Mouse (Mus musculus): ENCODE data around the gene Hells.

The Hells gene

DNA sequence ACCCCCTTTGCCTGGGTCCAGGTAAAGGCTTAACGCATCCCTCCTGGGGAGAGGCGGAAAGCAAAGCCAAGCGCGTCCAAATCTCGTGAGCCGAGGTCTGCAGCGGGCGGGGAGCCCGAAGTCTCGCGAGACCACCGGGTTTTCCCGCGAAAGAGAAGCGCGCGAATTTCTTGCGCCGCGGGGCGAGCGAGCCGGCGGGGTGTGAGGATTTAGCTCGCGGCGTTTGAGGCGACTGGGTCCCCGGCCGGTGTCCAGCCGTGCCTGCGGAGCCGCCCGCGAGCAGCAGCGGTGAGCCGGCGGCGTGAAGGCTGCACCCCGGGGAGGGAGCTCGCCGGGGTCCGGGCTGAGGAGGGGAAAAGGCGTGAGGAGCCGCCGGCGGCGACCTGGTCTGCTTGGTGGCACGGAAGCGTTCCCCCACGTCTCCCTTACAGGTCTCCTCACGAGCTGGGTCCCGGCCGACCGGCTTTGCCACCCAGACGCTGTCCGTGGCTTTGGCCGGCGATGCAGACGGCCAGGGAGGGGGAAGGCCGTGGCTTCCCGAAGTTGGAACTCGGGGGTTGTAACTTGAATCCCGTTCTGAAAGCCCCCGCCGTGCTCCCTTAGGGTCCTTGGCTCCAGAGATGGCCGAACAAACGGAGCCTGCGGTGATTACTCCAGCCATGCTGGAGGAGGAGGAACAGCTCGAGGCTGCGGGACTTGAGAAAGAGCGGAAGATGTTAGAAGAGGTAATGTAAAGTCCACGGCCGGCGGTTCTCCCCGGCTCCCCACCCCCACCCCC lies at the start of gene Hells:
Gene Hells (plus strand): TSS at position 128 of the 778 bp plus-strand sequence.
- peak; percentile 69 to 73 for DNase-seq (ENCODE audit: low spot score in 2 of 2)

DNA sequence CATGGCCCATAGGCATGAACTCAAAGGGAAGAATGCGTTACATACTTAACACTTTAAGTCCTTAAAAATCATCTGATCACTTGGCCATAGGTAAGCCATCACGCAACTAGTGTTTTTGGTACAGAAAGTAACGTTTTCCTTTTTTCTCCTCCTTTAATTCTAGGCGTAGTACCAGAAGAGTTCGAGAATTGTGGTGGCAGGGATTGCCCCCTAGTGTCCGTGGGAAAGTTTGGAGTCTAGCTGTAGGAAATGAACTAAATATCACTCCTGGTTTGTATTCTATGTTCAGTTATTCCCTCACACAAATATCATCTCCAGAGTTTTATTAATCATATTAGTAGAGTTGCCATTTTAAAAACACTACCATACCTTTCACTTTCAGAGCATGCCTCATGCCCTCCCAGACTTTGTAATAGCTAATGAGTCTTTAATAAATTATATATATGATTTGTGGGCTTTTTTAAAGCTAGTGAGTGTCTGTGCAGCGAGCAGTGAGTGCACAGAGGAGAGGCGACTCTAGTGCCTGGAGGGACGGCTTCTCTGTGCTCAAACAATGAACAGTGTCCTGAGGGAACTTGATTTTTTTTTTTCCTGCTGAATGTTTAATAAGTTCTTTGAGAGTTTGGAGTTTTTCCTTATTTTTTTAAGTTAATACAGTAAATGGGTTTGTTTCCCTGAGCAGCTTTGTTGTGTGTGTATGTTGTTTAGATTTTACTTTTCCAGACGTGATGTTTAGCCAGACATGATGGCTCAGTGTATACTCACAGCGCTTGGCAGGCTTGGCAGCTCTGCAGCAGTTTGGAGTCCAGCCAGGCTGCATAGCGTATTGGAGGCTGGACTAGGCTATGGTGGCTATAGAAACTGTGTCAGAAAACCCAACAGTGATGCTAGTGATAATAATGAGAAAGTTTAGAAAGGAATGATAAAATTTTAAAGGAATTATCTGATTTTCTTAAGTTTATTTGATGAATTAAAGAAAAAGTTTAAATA lies 29.3 kb upstream of the Hells start:
- peak; percentile 9 to 12 for DNase-seq (ENCODE audit: low spot score in 2 of 2)

DNA sequence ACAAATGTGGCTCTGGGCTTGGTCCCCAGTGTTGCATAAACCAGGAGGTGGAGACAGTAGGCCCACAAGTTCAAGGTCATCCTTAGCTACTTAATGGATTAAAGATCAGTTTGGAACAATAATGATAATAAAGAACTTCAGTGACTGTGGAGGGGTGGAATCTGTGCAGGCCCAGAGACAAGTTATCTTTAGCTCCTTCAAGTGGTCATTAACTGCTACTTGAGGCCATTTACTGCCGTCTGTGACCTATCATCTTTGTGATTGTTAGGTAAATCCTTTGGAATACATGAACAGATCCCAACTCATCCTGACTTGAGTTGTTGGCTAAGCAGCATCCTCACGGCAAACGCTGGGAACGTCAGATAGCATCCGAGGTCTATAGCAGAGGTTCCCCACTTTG lies 28.2 kb upstream of the Hells start:
- no peak for DNase-seq (ENCODE audit: low spot score in 2 of 2)

DNA sequence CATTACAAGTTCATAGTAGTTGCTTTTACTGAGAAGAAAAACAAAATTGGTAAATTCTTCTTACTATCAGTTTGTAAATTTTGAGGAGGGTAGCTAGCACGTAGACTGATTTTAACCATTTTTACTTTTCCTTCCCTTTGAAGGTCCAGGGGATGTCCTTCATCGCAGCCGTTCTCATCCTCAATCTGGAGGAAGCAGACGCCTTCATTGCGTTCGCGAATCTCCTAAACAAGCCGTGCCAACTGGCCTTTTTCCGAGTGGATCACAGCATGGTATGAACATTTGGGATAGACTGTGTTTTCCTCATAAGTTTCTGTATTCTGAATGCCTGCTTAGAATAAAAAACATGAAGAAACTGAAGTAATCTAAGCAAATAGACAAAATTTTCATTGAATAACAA lies 16.9 kb upstream of the Hells start:
- no peak for DNase-seq (ENCODE audit: low spot score in 2 of 2)

DNA sequence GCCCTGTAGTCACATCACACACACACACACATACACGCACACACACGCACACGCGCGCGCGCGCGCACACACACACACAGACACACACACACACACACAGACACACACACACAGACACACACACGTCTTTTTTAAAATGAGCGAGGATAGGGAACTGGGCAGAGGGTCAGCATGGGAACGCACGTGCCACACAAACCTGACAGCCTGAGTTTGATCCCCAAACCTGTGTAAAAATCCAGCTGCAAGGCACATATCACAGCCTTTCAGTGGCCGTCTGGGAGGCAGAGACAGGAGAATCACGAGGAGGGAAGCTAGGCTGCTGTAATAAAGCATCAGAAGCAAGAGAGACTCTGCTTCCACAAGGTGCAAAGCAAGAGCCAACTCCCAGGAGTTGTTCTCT lies 15.8 kb upstream of the Hells start:
- no peak for DNase-seq (ENCODE audit: low spot score in 2 of 2)

DNA sequence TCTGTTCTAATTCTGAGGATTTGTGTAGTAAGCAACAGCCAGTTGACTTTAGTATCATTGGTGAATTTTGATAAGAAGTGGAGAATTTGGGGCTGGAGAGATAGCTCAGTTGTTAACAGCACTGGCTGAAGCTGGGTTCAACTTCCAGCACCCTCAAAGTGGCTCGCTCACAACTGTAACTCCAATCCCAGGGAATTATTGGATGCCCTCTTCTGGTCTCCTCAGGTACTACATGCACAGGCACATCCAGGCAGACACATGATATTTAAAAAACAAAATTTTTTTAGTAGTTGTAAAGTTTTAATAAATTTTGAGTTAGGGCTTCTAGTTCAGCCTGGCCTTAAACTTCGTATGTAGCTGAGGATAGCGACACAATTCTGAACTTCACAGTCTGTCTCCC lies 15.0 kb upstream of the Hells start:
- peak; percentile 38 to 57 for DNase-seq (ENCODE audit: low spot score in 2 of 2)

DNA sequence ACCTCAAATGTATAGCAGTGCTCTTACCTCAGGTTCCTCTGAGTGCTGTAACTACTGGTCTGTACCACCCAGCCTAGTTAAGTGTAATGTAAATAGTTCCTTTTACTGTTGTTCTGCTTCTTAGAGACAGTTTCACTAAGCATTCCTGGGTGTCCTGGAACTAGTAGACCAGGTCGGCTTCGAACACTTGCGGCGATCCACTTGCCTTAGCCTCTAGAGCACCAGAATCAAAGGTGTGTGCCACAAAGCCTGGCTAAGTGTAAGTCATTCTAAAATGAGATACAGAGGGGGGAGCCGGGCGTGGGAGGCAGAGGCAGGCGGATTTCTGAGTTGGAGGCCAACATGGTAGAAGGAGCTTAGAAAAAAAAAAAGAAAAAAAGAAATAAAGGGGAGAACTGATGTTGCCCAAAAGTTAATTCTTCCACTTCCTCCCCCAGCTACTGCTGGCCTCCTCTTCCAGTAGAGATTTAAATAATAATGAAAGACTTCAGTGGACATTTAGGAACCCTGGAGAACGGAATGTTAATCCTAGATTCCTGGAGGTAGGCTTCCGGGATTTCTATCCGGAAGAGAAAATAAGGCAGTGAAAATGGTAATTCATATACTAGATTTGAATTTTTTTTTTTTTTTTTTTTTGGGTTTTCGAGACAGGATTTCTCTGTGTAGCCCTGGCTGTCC lies 2.1 kb upstream of the Hells start:
- DNase-seq (ENCODE audit: low spot score in 2 of 2) = no peak

DNA sequence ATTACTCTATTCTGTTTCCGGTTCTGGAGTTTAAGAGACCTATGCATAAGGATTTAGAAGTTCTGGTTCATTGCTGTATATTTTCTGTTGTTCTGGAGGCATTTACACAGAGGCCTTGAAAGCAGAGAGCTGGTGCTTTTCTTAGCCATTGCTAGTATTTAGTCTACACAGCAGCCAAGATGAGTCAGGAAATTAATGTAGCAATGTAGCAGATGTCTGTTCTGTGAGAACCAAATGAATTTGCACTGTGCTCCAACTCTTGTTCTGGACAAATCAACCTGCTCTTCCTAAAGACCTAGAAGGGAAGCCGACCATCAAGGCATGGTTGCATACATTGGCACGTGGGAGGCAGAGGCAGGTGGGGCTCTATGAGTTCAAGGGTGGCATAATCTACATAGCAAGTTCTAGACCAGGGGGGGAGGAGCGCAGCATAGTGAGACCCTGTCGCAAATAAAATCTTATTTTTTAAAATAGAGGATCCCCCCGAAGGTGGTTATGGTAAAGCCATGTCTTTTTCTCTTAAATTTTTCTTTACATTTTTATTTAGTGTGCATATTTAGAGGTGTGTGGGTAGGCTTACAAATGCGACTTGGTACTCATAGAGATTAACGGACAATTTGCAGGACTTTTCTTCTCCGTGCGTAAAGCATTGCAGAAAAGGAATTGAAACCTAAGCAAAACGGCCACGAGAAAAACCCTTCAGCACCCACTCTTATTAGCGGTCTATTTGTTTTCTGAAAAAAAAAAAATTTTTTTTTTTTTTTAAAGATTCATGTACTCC lies 1.1 kb upstream of the Hells start:
- DNase-seq (ENCODE audit: low spot score in 2 of 2) = peak; percentile 13 to 25

DNA sequence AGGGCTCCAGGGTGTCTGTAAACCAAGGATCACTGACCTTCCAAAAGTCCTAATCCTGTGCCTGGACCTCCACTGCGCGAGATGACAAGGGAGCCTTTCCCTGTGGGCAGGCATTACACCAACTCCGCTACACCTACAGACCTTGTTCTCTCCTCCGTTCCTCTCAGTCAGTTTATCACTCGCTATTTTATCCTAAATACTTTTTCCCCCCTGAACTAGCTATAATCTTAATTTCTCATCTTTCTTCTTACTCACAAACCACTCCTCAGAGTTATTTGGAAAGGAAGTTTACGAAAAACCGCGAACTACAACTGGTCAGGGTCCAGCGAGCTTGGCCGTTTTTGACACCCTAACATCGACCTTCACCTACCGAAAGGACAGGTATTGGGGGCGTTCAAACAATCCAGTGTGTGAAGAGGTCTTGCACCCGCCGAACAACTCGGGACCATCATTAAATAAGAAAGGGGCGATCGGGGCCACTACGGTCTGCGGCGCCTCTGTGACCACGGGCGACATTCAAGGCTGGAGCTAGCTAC lies 395 bp upstream of the Hells start:
- peak in 1 of 2 experiments; percentile 6 for DNase-seq (ENCODE audit: low spot score in 2 of 2)

DNA sequence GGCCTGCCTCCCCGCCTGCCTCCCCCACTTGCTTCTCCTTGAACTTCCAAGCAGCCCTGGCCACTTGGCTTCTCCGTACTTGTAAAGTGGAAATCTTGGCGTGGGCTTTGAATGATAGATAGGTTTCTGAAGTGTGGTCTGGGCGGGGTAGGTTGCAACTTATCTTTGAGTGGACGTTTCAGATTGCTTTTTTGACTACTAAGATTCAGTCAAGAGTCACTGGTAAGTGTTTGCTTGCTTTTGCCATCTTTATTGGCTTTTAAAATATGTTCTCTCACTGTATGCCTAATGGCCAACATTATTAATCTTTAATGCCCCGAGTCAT lies 813 bp downstream of the Hells start:
- DNase-seq (ENCODE audit: low spot score in 2 of 2) = no peak

DNA sequence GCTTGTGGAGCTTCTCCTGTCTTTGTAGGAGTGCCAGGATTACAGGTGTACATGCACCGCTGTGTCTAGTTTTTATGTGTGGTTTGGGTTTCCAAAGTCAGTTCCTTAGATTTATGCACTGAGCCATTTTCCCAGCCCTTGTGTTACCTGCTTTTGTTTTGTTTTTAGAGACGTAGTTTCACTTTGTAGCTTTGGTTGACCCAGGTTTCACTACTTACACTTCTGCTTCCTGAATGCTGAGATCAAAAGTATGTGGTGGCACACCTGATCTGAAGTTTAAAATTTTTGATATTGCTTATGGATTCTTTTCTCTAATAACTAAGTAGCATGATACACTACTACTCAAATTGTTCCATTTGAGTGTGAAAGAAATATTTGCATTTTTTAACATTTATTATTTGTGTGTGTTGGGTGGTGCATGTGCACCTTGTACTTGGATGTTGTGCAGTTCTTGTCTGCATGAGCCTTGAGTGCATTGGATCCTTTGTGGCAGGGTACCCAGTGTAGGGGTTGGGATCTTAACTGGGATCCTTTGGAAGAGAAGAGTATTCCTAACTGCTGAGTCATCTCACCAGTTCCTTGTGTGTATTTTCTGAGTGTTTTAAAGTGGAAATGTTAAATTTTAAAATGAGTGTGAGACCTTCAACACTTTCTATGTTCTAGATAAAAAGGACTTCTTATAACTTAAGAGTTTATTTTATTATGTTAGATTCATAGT lies 14.0 kb downstream of the Hells start:
- DNase-seq (ENCODE audit: low spot score in 2 of 2) = no peak

DNA sequence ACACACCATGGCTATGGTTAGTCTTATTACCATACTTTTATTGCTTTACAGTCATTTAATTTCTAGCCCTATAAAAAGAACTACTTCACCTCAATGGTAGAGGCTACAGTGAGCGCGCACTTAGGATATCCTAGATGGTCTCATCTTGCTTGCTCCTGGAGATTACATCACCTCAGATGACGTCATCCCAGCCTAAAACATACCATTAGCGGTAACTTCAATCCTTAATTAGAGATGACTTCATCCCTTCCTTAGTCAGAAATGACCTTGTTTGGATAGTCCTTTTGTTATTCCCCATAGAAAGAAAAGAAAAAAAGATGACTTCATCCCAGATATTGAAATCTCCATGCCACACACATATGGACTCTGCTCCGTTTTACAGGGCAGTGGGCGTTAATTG lies 40.0 kb downstream of the Hells start:
- DNase-seq (ENCODE audit: low spot score in 2 of 2) = no peak

DNA sequence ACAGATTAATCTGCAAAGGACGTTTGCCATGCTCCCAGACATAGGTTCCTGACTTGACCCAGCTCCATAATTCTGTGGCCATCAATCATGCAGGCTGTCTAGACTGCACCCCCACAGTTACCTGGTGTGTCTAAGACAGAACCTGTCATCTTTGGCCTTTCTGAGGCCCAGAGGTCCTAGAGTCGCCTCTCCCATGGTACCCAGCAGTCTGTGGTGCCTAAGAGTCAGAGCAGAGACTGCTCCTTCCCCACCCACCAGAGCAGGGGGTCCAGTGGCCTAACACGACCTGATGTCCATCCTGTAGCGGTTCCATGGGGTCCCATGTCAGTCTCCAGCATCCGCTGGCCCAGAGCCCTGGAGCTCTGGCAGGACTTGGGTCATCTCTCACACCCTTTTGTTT lies 41.9 kb downstream of the Hells start:
- DNase-seq (ENCODE audit: low spot score in 2 of 2) = no peak

DNA sequence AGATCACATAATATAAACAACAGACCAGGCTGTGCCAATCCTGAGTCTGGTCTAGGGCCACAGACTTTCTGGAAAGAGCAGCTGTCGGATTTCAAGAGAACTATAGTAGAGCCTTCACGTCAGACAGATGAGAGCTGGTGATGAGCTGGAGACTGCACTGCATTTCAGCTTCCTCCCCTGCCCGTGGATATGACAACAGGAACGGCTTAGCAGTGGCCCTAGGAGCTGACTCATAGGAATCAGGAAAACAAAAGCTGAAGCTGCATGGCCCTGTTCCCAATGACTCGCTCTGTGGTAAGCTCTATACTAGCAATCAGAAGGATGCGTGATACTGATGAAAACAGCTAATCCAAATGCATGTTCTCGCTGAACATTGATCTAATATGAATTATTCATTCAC lies 43.0 kb downstream of the Hells start:
- DNase-seq (ENCODE audit: low spot score in 2 of 2) = no peak

DNA sequence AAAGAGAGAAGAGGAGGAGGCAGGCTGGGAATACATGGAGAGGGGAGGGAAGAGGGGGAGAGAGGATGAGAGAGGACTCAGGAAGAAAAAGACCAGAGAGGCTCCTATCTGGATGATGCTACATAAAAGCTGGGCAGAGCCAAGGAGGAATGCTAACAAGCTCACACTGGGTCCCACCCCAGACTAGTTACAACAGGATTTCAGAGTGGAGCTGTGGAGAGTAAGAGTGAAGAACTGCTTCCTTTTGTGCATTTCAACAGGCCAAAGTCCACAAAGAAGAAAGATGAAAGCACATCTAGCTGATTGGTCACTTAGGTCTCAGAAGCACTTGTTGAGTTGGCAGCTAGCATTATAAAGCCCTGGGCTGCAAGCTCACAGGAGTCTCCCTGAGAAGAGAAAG lies 45.6 kb downstream of the Hells start:
- no peak for DNase-seq (ENCODE audit: low spot score in 2 of 2)

DNA sequence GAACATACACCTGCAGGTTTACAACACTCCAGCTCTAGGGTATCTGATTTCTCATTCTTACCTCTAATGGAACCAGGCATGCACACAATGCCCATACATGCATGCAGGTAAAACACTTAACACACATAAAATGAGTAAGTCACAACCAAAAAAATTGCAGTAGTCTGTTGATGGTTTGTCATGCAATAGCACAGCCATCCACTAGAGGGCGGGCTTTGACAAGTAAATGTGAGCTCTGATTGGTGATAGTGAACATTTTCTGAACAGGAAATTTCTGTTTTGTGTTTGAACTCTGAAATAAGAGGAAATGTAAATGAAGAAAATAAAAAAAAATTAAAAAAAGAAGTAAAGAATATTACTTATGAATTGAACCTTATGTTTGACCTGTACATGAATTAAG lies 51.3 kb downstream of the Hells start:
- DNase-seq (ENCODE audit: low spot score in 2 of 2) = peak; percentile 61 to 81

DNA sequence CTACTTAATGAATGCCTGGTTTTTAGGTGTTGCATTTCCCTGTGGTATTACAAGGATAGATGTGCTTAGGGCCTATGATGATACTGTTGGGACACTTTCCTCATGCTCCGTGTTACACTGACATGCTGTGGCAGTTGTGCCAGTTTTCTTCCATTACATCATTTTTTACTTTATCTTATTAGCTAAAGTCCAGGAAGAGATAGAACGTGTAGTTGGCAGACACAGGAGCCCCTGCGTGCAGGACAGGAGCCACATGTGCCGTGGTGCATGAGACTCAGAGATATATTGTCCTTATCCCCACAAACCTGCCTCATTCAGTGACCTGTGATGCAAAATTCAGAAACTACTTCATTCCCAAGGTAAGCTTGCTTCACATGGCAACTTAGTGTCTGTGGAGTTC lies 67.5 kb downstream of the Hells start:
- no peak for DNase-seq (ENCODE audit: low spot score in 2 of 2)

DNA sequence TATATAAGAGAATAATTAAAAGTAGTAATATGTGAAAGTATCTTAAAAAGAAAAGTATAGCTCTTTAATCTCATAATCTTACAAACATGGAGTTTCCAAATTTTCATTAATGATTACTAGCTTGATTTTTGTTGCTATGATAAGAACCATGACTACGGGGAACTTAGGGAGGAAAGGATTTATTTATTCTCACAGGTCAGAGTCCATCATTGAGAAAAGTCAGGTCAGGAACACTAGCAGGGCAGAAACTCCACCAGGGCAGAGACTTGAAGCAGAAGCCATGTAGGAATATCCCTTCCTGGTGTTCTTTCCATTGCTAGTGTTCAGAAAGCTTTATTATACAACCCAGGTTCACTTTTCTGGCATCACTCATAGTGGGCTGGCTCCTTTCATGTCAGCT lies 68.0 kb downstream of the Hells start:
- no peak for DNase-seq (ENCODE audit: low spot score in 2 of 2)

DNA sequence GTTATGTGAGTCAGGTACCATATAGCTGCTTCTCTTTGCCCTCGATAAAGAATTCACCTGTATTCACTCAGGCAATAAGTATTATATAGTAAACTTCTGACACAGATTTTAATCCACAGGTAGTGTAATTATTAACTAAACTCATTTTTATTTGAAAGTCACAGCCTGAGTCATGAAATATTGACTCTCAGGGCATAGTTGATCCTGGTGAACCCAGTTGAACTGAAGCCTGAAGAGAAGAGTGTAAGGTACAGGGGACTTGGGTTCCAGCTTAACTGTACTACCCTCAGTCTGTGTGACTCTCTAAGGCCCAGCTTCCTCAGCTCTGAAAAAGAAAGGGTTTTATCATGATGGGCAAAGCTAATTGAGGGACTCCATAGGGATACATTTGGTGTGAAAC lies 74.4 kb downstream of the Hells start:
- DNase-seq (ENCODE audit: low spot score in 2 of 2) = no peak

DNA sequence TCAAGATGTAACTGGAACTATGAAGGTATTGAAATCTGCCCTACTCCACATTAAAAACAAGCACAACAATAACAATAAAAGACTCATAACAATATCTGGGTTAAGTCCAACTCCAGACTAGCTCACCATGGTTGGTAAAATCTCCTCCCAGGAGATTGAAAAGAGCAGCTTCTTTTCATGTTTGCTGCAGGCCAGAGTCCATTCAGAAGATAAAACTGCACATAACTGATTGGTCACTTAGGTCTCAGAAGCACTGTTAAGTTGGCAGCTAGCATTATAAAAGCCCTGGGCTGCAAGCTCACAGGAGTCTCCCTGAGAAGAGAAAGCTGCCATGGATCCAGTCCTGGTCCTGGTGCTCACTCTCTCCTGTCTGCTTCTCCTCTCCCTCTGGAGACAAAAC lies 76.0 kb downstream of the Hells start, which contains the start of gene Cyp2c55:
Gene Cyp2c55 (plus strand): TSS at position 305 of the 400 bp plus-strand sequence.
- no peak for DNase-seq (ENCODE audit: low spot score in 2 of 2)
